Mouse (Mus musculus) cerebellum, postnatal 10 days (tissue): ENCODE measurements at regions not wholly inside any gene's neighbourhood (a gene's known extent, or its start where the extent isn't known, plus 50 kb on each side); places are given as distances from the start of the nearest gene placed in this dataset.

Experiments
- DNase-seq, 2 experiments: peaks; one replicate each; pipeline ENCODE4 v3.0.0; 2021; ENCODE audit warnings: mixed read lengths in 2 of 2

DNA sequence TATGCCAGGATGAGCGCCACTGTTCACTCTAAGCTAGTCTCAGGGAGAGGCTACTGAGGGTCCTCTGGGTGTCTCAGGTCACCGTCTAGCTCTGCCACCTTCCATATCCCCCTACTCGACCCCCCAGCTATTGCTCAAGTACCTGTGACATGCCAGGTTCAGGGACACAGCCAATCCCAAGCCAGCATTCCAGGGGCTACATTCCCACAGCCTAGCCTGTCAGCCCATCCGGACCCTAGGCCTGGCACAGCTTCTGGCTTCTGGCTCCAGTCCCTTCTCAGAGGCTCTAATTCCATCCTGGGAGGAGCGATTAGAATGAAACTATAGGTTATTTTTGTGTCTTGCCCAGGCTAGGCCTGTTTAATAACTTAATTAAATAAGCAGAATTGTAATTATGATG is 105.2 kb downstream of the 1810010D01Rik start:
- peak; percentile 59 to 61 for DNase-seq

DNA sequence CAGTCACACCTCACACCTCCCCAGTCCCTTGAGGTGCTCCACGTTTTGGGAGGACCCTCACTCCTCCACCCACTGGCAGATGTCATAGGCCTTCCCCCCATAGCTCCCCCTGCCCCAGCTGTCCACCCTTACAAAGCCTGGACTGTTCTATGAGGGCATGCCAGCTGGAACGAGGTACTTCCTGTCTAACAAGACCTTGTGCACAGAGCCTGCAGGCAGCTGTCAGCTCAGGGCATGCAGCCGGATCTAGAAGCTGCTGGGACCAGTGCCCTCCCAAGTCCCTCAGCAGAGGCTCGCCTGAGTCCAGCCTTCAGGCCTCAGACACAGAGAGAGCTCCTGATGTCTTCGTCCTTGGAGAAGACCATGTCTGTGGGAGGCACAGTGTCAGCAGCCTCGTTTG is 105.7 kb downstream of the 1810010D01Rik start:
- DNase-seq, result peak; percentile 86 to 90

DNA sequence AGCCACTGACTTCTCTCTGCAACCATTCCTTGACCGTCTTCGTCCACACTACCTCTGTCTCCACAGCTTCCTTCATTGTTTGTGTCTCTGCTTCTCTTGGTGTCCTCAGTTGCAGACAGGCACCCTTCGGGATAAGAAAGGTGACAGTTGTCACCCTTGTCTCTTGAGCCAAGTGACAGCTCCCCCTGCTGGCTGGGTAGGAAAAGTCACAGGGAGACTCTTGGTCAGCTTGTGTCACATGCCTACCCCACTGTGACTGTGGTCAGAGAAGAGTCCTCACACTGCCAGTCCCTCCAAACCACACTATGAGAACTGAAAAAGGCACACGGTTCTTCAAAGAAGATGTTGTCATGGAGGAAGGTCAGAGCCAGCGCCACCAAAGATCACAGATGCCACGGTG is 109.6 kb downstream of the 1810010D01Rik start:
- DNase-seq, result no peak

DNA sequence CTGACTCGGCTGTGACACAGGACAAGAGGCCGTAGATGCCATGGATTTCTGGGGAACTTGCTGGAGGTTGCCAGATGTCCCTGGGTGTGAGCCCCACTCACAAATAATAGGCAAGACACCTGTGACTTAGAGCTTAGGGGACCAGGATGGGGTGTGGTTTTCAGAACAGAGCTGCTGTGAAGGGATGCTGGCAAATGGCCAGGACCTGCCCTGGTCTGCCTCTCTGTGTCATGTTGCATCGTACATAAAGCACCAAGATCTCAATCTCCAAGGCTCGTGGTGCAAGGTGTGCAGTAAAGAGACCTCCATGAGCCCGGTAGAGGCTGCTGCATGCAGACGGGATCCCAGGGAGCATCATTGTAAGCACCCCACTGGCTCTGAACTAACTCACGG is 113.8 kb downstream of the 1810010D01Rik start:
- peak; percentile 52 to 65 for DNase-seq

DNA sequence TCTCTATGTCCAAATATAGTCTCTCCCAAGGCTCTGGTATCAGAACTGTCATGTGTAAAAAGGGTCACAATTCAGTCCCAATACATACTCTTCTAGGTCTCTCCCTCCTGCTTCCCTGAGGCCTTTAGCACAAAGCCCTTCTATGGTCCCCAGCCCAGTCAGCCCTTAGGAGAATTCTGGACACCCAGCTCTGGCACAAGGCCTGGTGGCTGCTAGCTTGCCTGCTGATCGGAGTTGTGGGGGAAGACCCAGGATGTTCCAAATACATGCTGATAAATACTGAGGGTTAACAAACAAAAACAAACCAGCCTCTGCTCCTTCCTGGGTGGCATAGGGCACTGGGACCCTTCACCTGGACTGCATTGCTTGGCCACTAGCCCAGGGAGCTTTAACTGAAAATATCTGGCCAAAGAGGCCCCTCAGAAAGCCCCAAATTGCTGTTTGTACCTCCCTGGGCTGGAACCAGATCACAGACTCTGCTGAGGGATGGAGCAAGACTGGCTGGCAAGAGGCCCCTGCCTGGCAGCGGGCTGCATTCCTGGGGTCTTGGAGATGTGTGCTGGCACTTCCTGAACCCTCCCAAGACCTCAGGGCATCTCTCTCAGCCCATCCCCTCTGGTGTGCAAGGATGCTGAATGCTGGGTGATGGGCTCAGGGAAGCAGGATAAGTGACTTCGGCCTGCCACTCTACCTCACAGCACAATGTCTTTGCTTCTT is 114.3 kb downstream of the 1810010D01Rik start:
- DNase-seq, result peak; percentile 79 to 87

DNA sequence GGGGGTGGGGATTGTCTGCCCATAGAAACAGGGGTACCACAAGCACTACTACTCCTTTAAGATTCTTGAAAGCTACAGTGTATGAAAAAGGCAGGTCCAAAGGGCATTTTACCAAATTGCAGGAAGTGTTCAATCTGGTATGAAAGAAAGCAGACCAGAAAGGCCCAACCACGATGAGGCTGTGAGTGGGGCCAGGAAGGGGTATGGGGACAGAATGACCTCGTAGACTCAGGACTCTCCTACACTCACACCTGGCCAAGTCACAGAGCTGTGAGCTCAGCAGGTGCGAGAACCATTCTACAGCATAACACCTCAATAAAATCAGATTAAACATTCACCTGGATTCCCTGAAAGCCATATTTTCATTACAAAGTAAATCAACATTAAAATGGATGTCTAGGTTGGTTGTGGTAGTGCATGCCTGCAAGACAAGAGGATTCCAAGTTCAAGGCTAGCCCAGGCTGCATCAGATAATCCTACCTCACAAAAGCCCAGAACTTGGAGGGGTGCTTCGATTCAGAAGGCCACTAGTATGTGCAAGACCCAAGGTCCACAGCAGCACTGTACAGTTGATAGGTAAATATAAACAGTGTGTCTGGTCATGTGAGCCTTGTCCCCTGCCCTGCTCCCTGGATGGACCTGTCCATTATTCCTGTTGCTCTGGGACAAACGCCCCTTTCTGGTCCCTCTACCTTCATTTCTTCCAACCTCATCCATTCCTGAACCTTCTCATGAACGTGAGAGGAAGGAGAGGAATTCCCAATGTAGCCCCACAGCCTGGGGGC is 115.3 kb downstream of the 1810010D01Rik start:
- DNase-seq, result no peak

DNA sequence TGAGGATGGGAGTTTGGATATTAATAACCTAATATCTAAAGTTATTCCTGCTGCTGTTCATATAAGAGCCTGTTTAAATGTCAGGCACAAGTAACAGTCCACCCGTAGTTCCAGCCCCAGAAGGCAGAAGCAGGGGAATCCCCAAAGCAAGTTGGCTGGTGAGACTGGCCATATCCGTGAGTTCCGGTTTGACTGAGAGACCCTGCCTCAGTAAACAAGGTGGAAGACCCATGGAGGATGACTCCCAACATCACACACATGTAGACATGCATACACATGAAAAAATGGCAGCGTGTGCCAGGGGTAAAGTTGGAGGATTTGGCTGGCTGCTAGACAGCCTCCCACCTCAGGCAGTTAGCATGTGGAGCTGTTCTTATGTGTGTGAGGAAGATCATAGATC is 117.1 kb downstream of the 1810010D01Rik start:
- no peak for DNase-seq

DNA sequence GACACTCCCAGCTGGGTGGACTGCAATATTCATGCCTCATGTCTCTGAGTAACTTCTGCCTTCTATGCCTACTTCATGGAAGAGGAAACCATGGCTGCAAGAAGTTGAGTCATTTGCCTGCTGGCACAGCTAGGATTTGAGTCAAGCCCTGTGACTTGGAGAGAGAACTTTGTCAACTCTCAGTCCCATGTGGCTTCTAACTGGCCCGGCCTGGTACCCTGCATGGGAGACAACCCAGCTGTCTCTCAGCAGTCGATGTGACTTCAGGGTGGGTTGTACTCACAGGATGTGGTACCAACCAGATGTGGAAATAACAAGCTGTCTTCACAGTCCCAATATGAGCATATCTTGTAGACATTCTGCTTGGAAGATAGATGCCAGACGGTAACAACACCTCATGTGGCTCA is 118.6 kb downstream of the 1810010D01Rik start:
- no peak for DNase-seq

DNA sequence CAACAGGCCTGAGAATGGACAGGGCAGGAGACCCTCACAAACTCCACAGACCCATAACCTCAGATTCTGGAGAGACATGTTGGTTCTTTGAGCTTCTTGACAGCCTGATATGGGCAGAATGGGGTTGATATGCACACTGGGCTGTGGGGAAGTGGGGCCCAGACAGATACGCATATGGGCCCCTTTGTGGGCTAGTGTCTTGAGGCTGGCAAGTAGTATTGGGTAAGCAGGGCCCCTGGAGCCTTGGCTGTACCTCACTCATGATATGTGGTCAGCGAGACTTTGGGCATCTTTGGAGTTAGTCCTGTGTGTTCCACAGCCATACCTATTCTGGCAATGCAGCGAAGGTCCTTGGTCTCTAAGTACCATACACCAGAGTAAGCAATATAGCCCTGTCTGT is 119.3 kb downstream of the 1810010D01Rik start:
- no peak for DNase-seq

DNA sequence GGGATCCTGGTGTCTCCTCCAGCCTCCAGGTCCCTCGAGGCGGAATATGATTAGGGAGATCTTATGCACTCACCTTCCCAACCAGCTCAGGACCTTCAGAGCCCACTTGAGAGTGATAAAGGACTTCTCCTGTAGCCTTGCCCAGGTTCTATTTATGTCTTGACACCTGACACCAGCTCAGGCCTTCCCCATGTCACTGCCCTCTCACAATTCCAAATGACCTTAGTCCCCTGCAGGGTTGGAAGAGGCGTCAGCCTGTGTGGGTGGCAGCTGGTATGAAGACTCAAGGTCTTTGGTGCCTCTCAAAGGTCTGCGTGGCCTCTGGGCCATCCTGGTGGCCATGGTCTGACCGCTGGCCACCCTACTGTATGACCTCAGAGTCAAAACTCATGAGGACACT is 120.1 kb downstream of the 1810010D01Rik start:
- no peak for DNase-seq

DNA sequence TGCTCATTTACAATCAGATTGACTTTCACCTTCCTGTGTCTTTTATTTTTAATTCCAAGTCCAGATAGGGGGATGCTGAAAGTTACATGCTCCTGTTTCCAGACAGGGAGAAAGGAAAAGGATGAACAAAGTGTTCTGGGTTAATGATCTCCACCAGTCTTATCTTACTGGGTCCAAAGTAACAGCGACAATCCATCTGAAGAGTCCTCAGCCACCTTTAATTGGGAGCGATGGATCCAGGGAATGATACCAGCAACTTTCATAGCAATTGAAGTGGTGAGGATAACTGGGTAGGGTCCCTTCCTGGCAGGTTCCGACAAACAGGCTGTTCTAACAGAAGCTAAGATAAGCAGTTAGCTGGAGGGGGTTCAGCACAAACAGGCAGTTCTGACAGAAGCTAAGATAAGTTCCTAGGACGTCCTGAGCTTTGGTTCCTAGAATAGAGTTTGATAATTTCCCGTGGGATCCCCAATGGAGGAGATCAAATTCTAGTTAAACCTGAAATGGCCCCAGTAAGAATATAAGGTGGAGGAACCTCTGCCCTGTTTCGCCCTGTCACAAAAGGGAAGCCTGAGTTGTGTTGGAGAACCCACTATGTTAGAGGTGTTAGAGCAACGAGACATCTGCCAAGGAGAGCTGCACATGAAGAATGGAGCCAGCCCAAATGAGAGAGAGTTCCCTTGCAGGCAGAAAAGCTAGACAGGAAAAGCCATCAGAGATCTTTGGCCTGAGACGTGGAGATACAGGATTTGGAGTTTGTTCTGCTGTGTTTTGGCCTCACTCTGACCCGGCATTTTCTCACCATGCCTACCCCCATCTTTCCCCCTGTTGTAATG is 124.8 kb downstream of the 1810010D01Rik start:
- no peak for DNase-seq

DNA sequence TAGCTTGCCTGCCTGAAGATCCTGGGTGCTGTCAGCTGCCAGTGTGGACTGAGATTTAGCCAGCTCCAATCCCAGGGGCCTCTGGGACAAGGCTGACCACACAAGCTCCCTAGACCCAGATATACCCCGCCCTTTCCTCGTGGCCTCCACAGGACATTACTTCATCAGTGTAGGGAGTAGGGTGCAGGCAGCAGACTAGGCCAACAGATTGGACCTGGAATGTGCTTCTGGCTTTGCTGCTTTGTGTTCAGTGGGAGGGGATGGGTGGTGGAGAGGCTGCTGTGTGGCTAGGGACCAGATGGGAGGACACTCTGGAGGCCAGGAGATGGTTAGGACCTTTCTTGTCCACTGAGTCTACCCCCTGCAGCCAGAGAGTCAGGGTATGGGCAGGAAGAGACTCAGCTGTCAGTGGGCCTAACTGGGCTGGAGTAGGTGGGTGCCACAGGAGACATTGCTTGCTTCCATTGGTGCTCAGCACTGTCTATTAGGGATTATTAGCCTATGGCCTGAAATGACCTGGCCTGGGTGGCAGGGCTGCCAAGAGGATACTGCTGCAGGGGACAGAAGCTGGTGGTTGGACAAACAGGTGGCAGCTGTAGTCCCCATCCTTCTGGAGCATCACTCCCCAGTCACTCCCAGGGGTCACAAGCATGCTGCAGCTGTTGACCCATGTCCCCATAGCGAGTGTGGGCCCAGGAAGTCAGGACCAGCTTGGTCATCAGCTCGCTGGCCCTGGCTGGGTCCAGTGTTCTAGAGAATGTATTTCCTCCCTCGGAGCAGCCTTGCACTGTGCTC is 132.5 kb upstream of the Ccnd1 start:
- DNase-seq, result no peak

DNA sequence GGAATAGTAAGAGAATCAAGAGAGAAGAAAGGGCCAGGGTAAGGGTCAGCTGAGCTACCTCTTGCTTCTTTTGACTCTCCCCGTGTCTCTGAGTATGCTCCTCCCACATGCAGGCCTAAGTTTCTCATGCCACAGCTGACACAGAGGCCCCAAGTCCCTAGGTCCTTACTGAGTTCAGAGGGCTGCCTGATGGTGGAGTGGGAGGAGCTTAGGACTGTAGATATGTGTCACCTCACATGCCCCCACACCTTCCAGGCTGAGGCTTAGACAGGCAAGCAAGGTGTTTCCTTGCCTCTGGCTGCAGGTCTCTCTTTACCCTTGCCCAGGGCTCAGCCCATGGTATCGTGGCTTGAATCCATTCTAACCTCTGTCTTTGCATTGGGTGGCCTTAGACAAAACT is 131.8 kb upstream of the Ccnd1 start:
- DNase-seq, result no peak

DNA sequence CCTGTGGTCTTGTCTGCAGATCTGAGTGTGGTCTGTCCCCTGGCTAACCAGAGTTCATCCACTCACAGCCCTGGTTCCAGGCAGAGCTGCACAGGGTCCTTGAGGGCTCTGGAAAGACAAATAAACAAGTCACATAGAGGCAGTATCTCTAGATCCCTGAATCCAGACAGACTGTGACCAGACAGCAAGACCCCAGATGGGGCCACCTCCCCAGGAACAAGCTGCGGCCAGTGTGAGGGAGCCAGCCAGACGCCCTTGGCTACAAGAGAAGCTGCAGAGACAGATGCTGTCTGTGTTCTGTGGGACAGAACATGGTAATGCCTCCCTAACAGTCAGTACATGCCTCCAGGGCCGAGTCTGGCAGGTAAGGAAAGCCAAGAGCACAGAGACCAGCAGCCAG is 127.6 kb upstream of the Ccnd1 start:
- DNase-seq, result peak; percentile 29 to 50

DNA sequence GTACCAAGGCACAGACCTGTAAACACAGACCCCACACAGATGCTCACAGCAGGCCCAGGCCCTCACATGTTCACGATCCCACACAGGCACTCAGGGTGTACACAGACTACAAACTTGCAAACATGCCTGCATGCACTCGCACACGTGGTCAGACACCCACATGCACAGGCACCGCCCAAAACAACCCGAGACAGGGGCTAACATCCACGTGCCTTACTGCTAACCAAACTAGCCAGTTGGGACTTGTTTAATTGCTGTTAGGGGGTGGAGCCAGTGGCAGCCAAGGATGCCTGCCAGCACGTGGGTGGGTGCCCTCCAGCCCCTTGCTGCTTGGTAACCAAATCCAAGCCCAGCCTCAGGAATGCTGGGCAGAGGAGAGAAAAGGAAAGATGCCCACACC is 116.6 kb upstream of the Ccnd1 start:
- DNase-seq, result peak in 1 of 2 experiments; percentile 13

DNA sequence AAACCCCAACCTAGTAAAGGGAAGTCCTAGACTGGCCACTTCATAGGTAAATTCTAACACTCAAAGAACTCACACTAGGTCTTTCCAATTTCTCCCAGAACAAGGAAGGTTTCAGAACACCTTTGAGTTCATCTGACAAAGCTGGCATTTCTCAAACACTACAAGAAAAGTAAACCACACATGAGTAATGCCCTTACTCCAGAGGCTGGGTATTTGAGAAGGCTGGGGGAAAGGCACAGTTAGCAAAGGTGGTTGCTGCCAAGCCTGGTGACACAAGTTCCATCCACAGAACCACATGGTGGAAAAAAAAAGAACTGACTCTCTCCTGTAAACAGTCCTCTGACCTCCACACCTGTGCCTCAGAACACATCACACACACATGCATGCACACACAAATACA is 111.9 kb upstream of the Ccnd1 start:
- no peak for DNase-seq

DNA sequence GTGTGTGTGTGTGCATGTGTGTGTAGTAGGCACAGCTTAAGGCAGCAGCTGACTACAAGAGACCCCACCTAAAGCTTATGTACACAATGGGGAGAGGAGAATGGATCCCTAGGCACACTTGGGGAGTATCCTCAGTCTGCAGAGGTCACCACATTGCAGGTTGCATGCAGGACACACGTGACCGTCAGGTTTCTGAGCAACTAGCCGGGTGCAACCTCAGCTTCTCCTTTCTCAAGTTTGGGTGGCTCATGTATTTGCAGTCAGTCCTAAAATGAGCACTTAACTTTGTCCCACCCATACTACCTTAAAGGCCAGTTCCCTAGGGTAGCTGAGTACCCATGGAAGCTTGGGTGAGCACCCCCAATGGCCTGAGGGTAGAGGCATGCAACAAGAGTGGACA is 111.0 kb upstream of the Ccnd1 start:
- DNase-seq, result no peak

DNA sequence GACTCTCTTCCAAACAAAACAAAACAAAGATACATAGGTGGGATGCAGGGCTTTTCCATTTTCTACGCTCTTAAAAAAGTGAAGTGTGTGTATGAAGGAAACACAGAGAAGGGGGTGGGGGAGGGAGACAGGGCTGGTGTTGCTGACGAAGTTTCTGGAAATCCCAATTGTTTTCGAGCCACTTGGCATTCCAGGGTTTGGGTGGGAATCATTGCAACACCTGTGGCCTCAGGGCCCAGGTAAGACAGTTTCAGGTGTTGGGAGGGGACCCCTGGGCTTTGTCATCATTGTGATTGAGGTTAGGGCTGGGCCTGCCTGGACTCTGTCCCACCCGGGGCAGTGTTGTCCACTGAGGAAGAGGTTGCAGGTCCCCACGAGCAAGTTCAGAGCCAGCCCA is 108.8 kb upstream of the Ccnd1 start:
- no peak for DNase-seq

DNA sequence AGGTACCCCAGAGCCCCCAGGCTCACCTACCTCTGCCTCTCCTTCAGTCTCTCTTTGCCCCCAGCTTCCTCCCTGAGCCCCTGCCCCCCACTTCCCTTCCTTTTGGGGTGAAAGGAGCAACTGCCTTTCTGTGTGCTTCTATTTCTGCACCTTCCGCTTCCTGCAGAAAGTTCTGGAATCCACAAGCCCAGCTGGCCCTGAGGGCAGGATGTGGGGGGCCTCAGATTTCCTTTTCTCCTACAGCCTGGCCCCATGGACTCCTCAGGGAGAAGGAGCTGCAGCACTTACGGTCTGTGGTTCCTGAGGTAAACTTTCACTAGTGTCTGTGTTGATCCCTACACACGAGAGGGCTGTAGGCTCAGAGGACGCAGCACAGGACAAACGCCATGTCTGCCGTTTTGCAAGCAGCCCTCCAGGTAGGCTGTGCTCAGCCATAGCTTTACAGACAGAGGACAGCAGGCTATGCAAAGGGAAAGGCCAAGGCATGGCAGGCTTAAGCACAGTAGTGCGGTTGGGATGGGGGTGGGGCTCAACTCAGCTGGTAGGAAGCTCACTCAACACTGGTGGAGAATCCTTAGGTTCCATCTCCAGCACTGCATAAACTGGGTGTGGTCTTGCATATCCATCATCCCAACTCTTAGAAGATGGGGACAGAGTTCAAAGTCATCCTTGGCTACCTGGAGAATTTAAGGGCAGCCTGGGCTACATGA is 108.2 kb upstream of the Ccnd1 start:
- no peak for DNase-seq

DNA sequence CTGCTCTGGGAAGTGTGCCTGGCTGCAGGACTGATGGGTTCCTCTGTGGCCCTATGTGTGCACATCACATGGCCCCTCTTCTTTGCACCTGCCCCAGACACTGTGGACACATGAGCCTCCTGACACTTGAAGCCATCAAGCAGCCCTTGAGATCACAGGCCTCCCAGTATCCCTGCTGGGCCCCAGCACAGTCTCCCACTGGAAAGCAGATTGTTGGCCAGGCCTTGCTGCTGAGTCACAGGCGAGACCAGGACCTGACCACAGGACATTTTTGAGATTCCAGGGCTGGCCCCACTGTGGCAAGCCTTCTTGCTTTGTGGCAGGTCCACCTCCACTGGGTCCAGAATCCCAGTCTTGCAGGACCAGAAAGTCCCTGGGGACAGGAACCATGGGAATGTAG is 105.5 kb upstream of the Ccnd1 start:
- no peak for DNase-seq

DNA sequence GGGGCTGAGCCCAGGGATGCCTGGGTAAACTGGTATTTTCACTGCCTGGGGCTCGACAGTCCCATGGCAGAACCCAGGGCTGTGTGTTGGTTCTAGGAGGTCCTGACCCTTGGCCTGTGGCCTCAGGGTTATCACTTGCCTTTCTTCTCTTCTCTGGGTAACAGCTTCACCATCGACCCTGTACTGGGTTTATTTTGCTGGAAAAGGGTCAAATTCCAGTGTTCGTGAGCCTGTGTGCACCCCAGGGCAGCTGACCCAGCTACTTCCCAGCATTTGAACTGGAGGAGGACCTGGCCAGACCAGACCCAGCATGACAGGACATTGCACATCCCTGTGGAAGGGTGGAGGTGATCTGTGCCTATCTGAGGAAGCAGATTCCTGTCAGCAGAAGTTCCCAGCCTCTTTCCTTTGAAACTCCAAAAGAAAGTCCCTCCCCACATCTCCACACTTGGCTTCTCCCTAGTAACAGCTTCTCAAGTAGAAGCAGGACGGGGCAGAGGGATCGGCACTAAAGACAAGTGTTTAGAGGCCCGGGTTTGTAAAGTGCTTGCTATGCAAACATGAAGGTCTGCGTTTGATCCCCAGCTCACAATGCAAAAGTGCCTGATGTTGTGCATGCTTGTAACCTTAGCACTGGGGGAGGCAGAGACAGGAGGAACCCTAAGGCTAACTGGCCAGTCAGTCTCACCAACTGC is 103.9 kb upstream of the Ccnd1 start:
- DNase-seq, result no peak
